Mouse (Mus musculus) neural tube, embryonic 13.5 days (tissue): ENCODE data around the gene Zbtb22. TPM values are rescaled to one million over a fixed set of nuclear protein-coding genes. Genes with fewer than 3 reads are reported as not detected.
A peak's percentile ranks its signal among the peaks of the same experiment; 100 is the strongest.

Experiments
- ATAC-seq: fragments of 200-750 bp; cut with Nextera tagmentation; 2 replicates; pipeline ENCODE4 v1.8.0; 2017; ENCODE audit warnings: low read depth, mild to moderate bottlenecking, moderate TSS enrichment, moderate library complexity
- H3K27ac ChIP-seq: fragments of 300-500 bp; sonication (generic); replicated peaks from 2 replicates; pipeline ENCODE4 v1.5.1; 2015; ENCODE audit warnings: moderate library complexity, mild to moderate bottlenecking, inconsistent platforms
- H3K27me3 ChIP-seq: fragments of 300-500 bp; sonication (generic); 2 replicates; pipeline ENCODE4 v1.6.1; 2015; ENCODE audit warnings: mild to moderate bottlenecking, inconsistent platforms
- H3K36me3 ChIP-seq: fragments of 300-500 bp; sonication (generic); 2 replicates; pipeline ENCODE4 v1.6.1; 2015; ENCODE audit warnings: mild to moderate bottlenecking, inconsistent platforms
- H3K4me1 ChIP-seq: fragments of 300-500 bp; sonication (generic); replicated peaks from 2 replicates; pipeline ENCODE4 v1.6.1; 2015; ENCODE audit warnings: inconsistent platforms
- H3K4me2 ChIP-seq: fragments of 300-500 bp; sonication (generic); 2 replicates; pipeline ENCODE4 v1.6.1; 2015; ENCODE audit warnings: inconsistent platforms, mild to moderate bottlenecking, moderate library complexity
- H3K4me3 ChIP-seq: fragments of 300-500 bp; sonication (generic); 2 replicates; pipeline ENCODE4 v1.5.1; 2015; ENCODE audit warnings: mild to moderate bottlenecking, inconsistent platforms
- H3K9ac ChIP-seq: fragments of 300-500 bp; sonication (generic); 2 replicates; pipeline ENCODE4 v1.6.1; 2015; ENCODE audit warnings: moderate library complexity, mild to moderate bottlenecking, inconsistent platforms
- H3K9me3 ChIP-seq: fragments of 300-500 bp; sonication (generic); 2 replicates; pipeline ENCODE4 v1.6.1; 2016; ENCODE audit warnings: inconsistent platforms
- WGBS: fragments of 180-500 bp; shearing (Covaris S2); methylation state at CpG from one replicate; pipeline ENCODE4 v1.1.7; 2015; 5-methylcytosine and 5-hydroxymethylcytosine counted together
- polyA plus RNA-seq: library from polyadenylated mRNA; unstranded; fragments of >200 nt; fragmentation: Nextera tagmentation; extraction: Ambion mirVana; gene quantifications from 2 replicates; pipeline ENCODE4 v1.2.1, GENCODE M21; 2015

Zbtb22 gene
- polyA plus RNA-seq, 1 experiment from 2014 or later, result 17.7 TPM

GRCm38 (mm10) chr17:33929371-33930279 lies 13.9 kb downstream of the Zbtb22 start, which contains the start of gene Rgl2:
Gene Rgl2 (plus strand): TSS chr17:33929543.
- peak; percentile 74 for ATAC-seq
- peak within 1 kb of the TSS; percentile 97 for H3K9ac ChIP-seq
- peak within 1 kb of the TSS; percentile 94 for H3K4me3 ChIP-seq
- peaks cover 33% of the 10 kb centered on the region for H3K36me3 ChIP-seq
- H3K4me2 ChIP-seq, result peak within 1 kb of the TSS; percentile 99
- peaks cover 25% of the 10 kb centered on the region for H3K4me1 ChIP-seq
- H3K27ac ChIP-seq, result peak within 1 kb of the TSS; percentile 98
- under 1% methylated on average over 77 of the region's 80 CpGs for WGBS
- H3K27me3 ChIP-seq, result no peaks in the 10 kb centered on the region
- H3K9me3 ChIP-seq, result no peaks in the 10 kb centered on the region

GRCm38 (mm10) chr17:33930280-33931158 lies 14.8 kb downstream of the Zbtb22 start:
- peak overlapping the region; percentile 98 for H3K27ac ChIP-seq
- no peaks in the 10 kb centered on the region for H3K27me3 ChIP-seq
- H3K9me3 ChIP-seq, result no peaks in the 10 kb centered on the region
- H3K9ac ChIP-seq, result peak overlapping the region; percentile 97
- ATAC-seq, result peak; percentile 13; the same call in 1 of the 2 replicates
- H3K4me3 ChIP-seq, result peak overlapping the region; percentile 94
- H3K4me2 ChIP-seq, result peak overlapping the region; percentile 99
- H3K4me1 ChIP-seq, result peaks cover 25% of the 10 kb centered on the region
- H3K36me3 ChIP-seq, result peaks cover 33% of the 10 kb centered on the region
- WGBS, result under 1% methylated on average over 45 of the region's 45 CpGs

GRCm38 (mm10) chr17:33931159-33931866 lies 15.6 kb downstream of the Zbtb22 start:
- no peak for ATAC-seq
- Histone ChIP-seq H3K4me2 (peak overlapping the region; percentile 99), H3K9me3 (no peaks in the 10 kb centered on the region), H3K36me3 (peaks cover 32% of the 10 kb centered on the region), H3K27ac (peak overlapping the region; percentile 98; the same call in 1 of the 2 replicates), H3K4me1 (peaks cover 25% of the 10 kb centered on the region), H3K4me3 (peak overlapping the region; percentile 94), H3K27me3 (no peaks in the 10 kb centered on the region), H3K9ac (peak overlapping the region; percentile 97)
- WGBS, result 35% methylated on average over 18 of the region's 18 CpGs

- WGBS, result 93% methylated on average over 11 of the region's 11 CpGs
- Histone ChIP-seq H3K9me3 (no peaks in the 10 kb centered on the region), H3K4me1 (peaks cover 25% of the 10 kb centered on the region), H3K4me3 (no peak overlapping the region), H3K9ac (no peak overlapping the region), H3K36me3 (peaks cover 34% of the 10 kb centered on the region), H3K4me2 (no peak overlapping the region), H3K27ac (no peak overlapping the region), H3K27me3 (no peaks in the 10 kb centered on the region)
- ATAC-seq, result no peak
Observed at GRCm38 (mm10) chr17:33931947-33932346, 16.2 kb downstream of the Zbtb22 start.

- ATAC-seq, result no peak
- no peak overlapping the region for H3K9ac ChIP-seq
- peaks cover 25% of the 10 kb centered on the region for H3K4me1 ChIP-seq
- no peaks in the 10 kb centered on the region for H3K9me3 ChIP-seq
- no peaks in the 10 kb centered on the region for H3K27me3 ChIP-seq
- WGBS, result 90% methylated on average over 14 of the region's 14 CpGs
- H3K36me3 ChIP-seq, result peaks cover 34% of the 10 kb centered on the region
- H3K4me3 ChIP-seq, result no peak overlapping the region
- no peak overlapping the region for H3K27ac ChIP-seq
- no peak overlapping the region for H3K4me2 ChIP-seq
Observed at GRCm38 (mm10) chr17:33932448-33932847, 16.7 kb downstream of the Zbtb22 start.

- Histone ChIP-seq H3K27me3 (no peaks in the 10 kb centered on the region), H3K9ac (no peak overlapping the region), H3K4me2 (no peak overlapping the region), H3K4me3 (no peak overlapping the region), H3K36me3 (peaks cover 37% of the 10 kb centered on the region), H3K27ac (no peak overlapping the region), H3K4me1 (peaks cover 22% of the 10 kb centered on the region), H3K9me3 (no peaks in the 10 kb centered on the region)
- 92% methylated on average over 15 of the region's 15 CpGs for WGBS
- ATAC-seq, result no peak
Observed at GRCm38 (mm10) chr17:33932970-33933369, 17.3 kb downstream of the Zbtb22 start.

- Histone ChIP-seq H3K27me3 (no peaks in the 10 kb centered on the region), H3K4me2 (no peak overlapping the region), H3K4me1 (peaks cover 21% of the 10 kb centered on the region), H3K4me3 (no peak overlapping the region), H3K9ac (no peak overlapping the region), H3K36me3 (peaks cover 47% of the 10 kb centered on the region), H3K27ac (no peak overlapping the region), H3K9me3 (no peaks in the 10 kb centered on the region)
- no peak for ATAC-seq
- WGBS, result 90% methylated on average over 21 of the region's 21 CpGs
Observed at GRCm38 (mm10) chr17:33935422-33936055, 19.8 kb downstream of the Zbtb22 start.

GRCm38 (mm10) chr17:33936993-33937392 lies 21.3 kb downstream of the Zbtb22 start:
- no peak for ATAC-seq
- no peak overlapping the region for H3K9ac ChIP-seq
- H3K9me3 ChIP-seq, result no peaks in the 10 kb centered on the region
- 86% methylated on average over 15 of the region's 15 CpGs for WGBS
- peaks cover 47% of the 10 kb centered on the region for H3K36me3 ChIP-seq
- H3K27me3 ChIP-seq, result no peaks in the 10 kb centered on the region
- no peak overlapping the region for H3K27ac ChIP-seq
- peaks cover 22% of the 10 kb centered on the region for H3K4me1 ChIP-seq
- no peak overlapping the region for H3K4me3 ChIP-seq
- H3K4me2 ChIP-seq, result no peak overlapping the region

- Histone ChIP-seq H3K4me1 (peaks cover 24% of the 10 kb centered on the region), H3K27ac (no peak overlapping the region), H3K4me3 (peak overlapping the region; percentile 89), H3K27me3 (no peaks in the 10 kb centered on the region), H3K9me3 (no peaks in the 10 kb centered on the region), H3K9ac (0 out of 2 replicates have a peak overlapping the region, but pooled peaks have one; percentile 88), H3K4me2 (peak overlapping the region; percentile 98), H3K36me3 (peaks cover 47% of the 10 kb centered on the region)
- ATAC-seq, result no peak
- 75% methylated on average over 11 of the region's 11 CpGs for whole genome bisulfite sequencing
Observed at GRCm38 (mm10) chr17:33938783-33939182, 23.1 kb downstream of the Zbtb22 start.

- under 1% methylated on average over 36 of the region's 36 CpGs for WGBS
- ATAC-seq, result peak; percentile 88
- peaks cover 55% of the 10 kb centered on the region for H3K36me3 ChIP-seq
Observed at GRCm38 (mm10) chr17:33940206-33940805, 24.6 kb downstream of the Zbtb22 start, which contains the start of the genes Pfdn6 and Wdr46. Gene Pfdn6 (minus strand): TSS chr17:33940343. Gene Wdr46 (plus strand): TSS chr17:33940660.

More at GRCm38 (mm10) chr17:33940206-33940805, 24.6 kb downstream of the Zbtb22 start, which contains the start of the genes Pfdn6 and Wdr46:
- peak within 1 kb of the TSS; percentile 98 for H3K4me2 ChIP-seq
- no peaks in the 10 kb centered on the region for H3K27me3 ChIP-seq
- no peaks in the 10 kb centered on the region for H3K9me3 ChIP-seq
- no peak within 1 kb of the TSS for H3K27ac ChIP-seq
- H3K9ac ChIP-seq, result peak within 1 kb of the TSS; percentile 88
- peaks cover 24% of the 10 kb centered on the region for H3K4me1 ChIP-seq
- peak within 1 kb of the TSS; percentile 89 for H3K4me3 ChIP-seq
